In genomic region chr7:28179741-28180377, GRCm38 (mm10) we compare ENCODE assay signal across 8 mouse cellular contexts. TPM values are rescaled to one million over a fixed set of nuclear protein-coding genes. Genes with fewer than 3 reads are reported as not detected.
DNase-seq lines count a peak whose midpoint lies in the region; ATAC-seq lines count a peak whose summit lies in the region.

No protein-coding gene starts in this region.

- peak; percentile 96 to 98 for DNase-seq in adrenal gland, adult (ENCODE audit: inconsistent age in 2 of 2, low spot score in 1 of 2)
- peak; percentile 97 for DNase-seq in embryo, embryonic 10.5 days (ENCODE audit: low spot score)
- peak; percentile 96 for DNase-seq in gastrocnemius, postnatal 14 days
- peak; percentile 95 to 97 for DNase-seq in left cerebral cortex, postnatal 10 days (ENCODE audit: extremely low spot score in 1 of 2, low spot score in 2 of 2)
- DNase-seq in right cerebral cortex, postnatal 25 days, result peak; percentile 95
- peak; percentile 92 to 93 for DNase-seq in urinary bladder, postnatal 4 days (ENCODE audit: low spot score in 2 of 2)

- intact Hi-C loops in gastrocnemius, postnatal 14 days (cut with DNase I; ENCODE audit: low total_unique reads), result no loop called here
- intact Hi-C loops in left cerebral cortex, postnatal 10 days (cut with DNase I), result no loop called here

- peak; percentile 87 for ATAC-seq in inflammation-experienced regulatory T-cells, adult 6 months
- ATAC-seq in megakaryocyte-erythroid progenitor cell, adult 5-6 weeks (replicated peaks; ENCODE audit: low FRiP score, low TSS enrichment, poor library complexity, severe bottlenecking), result peak; percentile 81

RNA-seq across cellular contexts. Expression of gene Dyrk1b, which starts 0.6 kb away (rescaled TPM):
- 100 to 1,000 TPM; 129 to 156 TPM for total RNA-seq in gastrocnemius, postnatal 14 days (2021)
- polyA plus RNA-seq in inflammation-experienced regulatory T-cells, adult 6 months (2017; shearing (Covaris generic)), result 1 to 10 TPM in 2 of 3 experiments, under 1 TPM in 1; 0.95 to 1.8 (median 1.3) TPM
- 10 to 100 TPM; 32.9 to 34.8 TPM for total RNA-seq in left cerebral cortex, postnatal 10 days (2021)
- 8.4 and 8.7 TPM in 2 replicates for total RNA-seq in megakaryocyte-erythroid progenitor cell, adult 5-6 weeks (2014; fragmentation: Nextera tagmentation)
- total RNA-seq in megakaryocyte-erythroid progenitor cell, adult 5-6 weeks (2017), result 2.6 and 3.1 TPM in 2 replicates

RNA-seq across cellular contexts. Expression of gene Fbl, which starts 10.3 kb away (rescaled TPM):
- 10 to 100 TPM; 23.7 to 31.0 TPM for total RNA-seq in gastrocnemius, postnatal 14 days (2021)
- 10 to 100 TPM; 37.8 to 61.3 (median 61.2) TPM for polyA plus RNA-seq in inflammation-experienced regulatory T-cells, adult 6 months (2017; shearing (Covaris generic))
- 10 to 100 TPM; 69.4 to 74.5 TPM for total RNA-seq in left cerebral cortex, postnatal 10 days (2021)
- total RNA-seq in megakaryocyte-erythroid progenitor cell, adult 5-6 weeks (2014; fragmentation: Nextera tagmentation), result 328 and 406 TPM in 2 replicates
- 265 and 312 TPM in 2 replicates for total RNA-seq in megakaryocyte-erythroid progenitor cell, adult 5-6 weeks (2017)

RNA-seq across cellular contexts. Expression of gene 9530053A07Rik, which starts 50.6 kb away (rescaled TPM):
- not detected for total RNA-seq in gastrocnemius, postnatal 14 days (2021)
- not detected for polyA plus RNA-seq in inflammation-experienced regulatory T-cells, adult 6 months (2017; shearing (Covaris generic))
- not detected for total RNA-seq in left cerebral cortex, postnatal 10 days (2021)
- not detected in 2 replicates for total RNA-seq in megakaryocyte-erythroid progenitor cell, adult 5-6 weeks (2014; fragmentation: Nextera tagmentation)
- not detected in 2 replicates for total RNA-seq in megakaryocyte-erythroid progenitor cell, adult 5-6 weeks (2017)

Comparison
In these comparisons a context has a peak if more than half of its experiments do, and no peak if none do; other contexts are left out.
1. Peak in every context shown above with its lines: DNase-seq and ATAC-seq.